30 mouse cellular contexts compared by ENCODE assay signal in genomic region chr9:92289675-92290074, GRCm38 (mm10). TPM values are rescaled to one million over a fixed set of nuclear protein-coding genes. Genes with fewer than 3 reads are reported as not detected.
DNase-seq lines count a peak whose midpoint lies in the region; ATAC-seq and TF ChIP-seq lines count a peak whose summit lies in the region.
"Had no signal": no experiment of that assay in that cellular context is flagged by ENCODE, and none has a peak within 500 bp of the region (broad histone marks: within the 10 kb centered on the region; RNA-seq: fewer than 3 reads in every experiment).

No protein-coding gene starts in this region.

- no peaks in the 10 kb centered on the region for H3K9me3 ChIP-seq in lung, postnatal 0 days (ENCODE audit: low read length)
- H3K9me3 ChIP-seq in liver, embryonic 16.5 days (replicated peaks; ENCODE audit: control insufficient read depth, low read length), result no peaks in the 10 kb centered on the region
- no peaks in the 10 kb centered on the region for H3K9me3 ChIP-seq in forebrain, embryonic 10.5 days
- H3K9me3 ChIP-seq: heart, embryonic 12.5 days; hindbrain, embryonic 12.5 days; limb, embryonic 13.5 days; midbrain, embryonic 13.5 days had no signal

- DNase-seq in lung, postnatal 0 days (ENCODE audit: low spot score), result no peak
- no peak for DNase-seq in lung, postnatal 25 days (ENCODE audit: low spot score)
- DNase-seq in layer of hippocampus, adult 11-12 months (ENCODE audit: low spot score), result no peak
- no peak for DNase-seq in forebrain, embryonic 10.5 days (ENCODE audit: extremely low spot score, low spot score)
- no peak for DNase-seq in ovary, postnatal 10 days (ENCODE audit: low spot score)
- DNase-seq: adrenal gland, postnatal 14 days; cerebellum, postnatal 10 days; gastrocnemius, adult 2 months; heart, postnatal 14 days; kidney, postnatal 36 days; lung, embryonic 14.5 days; lung, postnatal 4 days; right cerebral cortex, postnatal 14 days; thymus, postnatal 25 days had no signal

- no peak overlapping the region for H3K9ac ChIP-seq in lung, postnatal 0 days (replicated peaks; ENCODE audit: low read depth)
- no peak overlapping the region for H3K9ac ChIP-seq in liver, embryonic 16.5 days (ENCODE audit: low read depth, low read length)
- H3K9ac ChIP-seq: heart, embryonic 12.5 days; hindbrain, embryonic 12.5 days; limb, embryonic 13.5 days; lung, embryonic 14.5 days; midbrain, embryonic 13.5 days had no signal

- no peaks in the 10 kb centered on the region for H3K27me3 ChIP-seq in lung, postnatal 0 days (replicated peaks; ENCODE audit: insufficient read depth, low read length)
- H3K27me3 ChIP-seq in liver, embryonic 16.5 days (ENCODE audit: control insufficient read depth, insufficient read depth, low read depth, low read length), result no peaks in the 10 kb centered on the region
- H3K27me3 ChIP-seq in forebrain, embryonic 10.5 days (ENCODE audit: poor library complexity, severe bottlenecking), result no peaks in the 10 kb centered on the region
- H3K27me3 ChIP-seq: heart, embryonic 12.5 days; hindbrain, embryonic 12.5 days; limb, embryonic 13.5 days; midbrain, embryonic 13.5 days had no signal

- no peaks in the 10 kb centered on the region for H3K36me3 ChIP-seq in lung, postnatal 0 days (ENCODE audit: insufficient read depth, low read length)
- H3K36me3 ChIP-seq in liver, embryonic 16.5 days (ENCODE audit: control insufficient read depth, insufficient read depth), result no peaks in the 10 kb centered on the region
- H3K36me3 ChIP-seq in forebrain, embryonic 10.5 days (replicated peaks), result no peaks in the 10 kb centered on the region
- H3K36me3 ChIP-seq: heart, embryonic 12.5 days; hindbrain, embryonic 12.5 days; limb, embryonic 13.5 days; midbrain, embryonic 13.5 days had no signal

- peak; percentile 50 for ATAC-seq in lung, postnatal 0 days
- peak; percentile 50; the same call in 1 of the 2 replicates for ATAC-seq in granulocyte monocyte progenitor cell, adult 5-6 weeks (replicated peaks; ENCODE audit: poor library complexity, severe bottlenecking)
- peak; percentile 55 for ATAC-seq in liver, embryonic 16.5 days (ENCODE audit: low read depth)
- peak; percentile 53; the same call in 1 of the 2 replicates for ATAC-seq in monocyte, adult 5-6 weeks (replicated peaks; ENCODE audit: insufficient number of reproducible peaks, low FRiP score, low TSS enrichment, poor library complexity, severe bottlenecking)
- ATAC-seq: intestine, postnatal 0 days; midbrain, embryonic 13.5 days had no signal

- no peak for TF ChIP-seq CTCF in lung, postnatal 0 days (IDR thresholded peaks at IDR 0.05)

- TF ChIP-seq EP300 in lung, postnatal 0 days (IDR thresholded peaks at IDR 0.05), result peak; percentile 75

- no peak overlapping the region for H3K4me2 ChIP-seq in lung, postnatal 0 days (replicated peaks; ENCODE audit: low read depth, low read length)
- no peak overlapping the region for H3K4me2 ChIP-seq in liver, embryonic 16.5 days (ENCODE audit: low read depth, low read length)
- H3K4me2 ChIP-seq: heart, embryonic 12.5 days; hindbrain, embryonic 12.5 days; limb, embryonic 13.5 days; lung, embryonic 14.5 days; midbrain, embryonic 13.5 days had no signal

- no peak overlapping the region for H3K27ac ChIP-seq in lung, postnatal 0 days (ENCODE audit: low read length)
- no peak overlapping the region for H3K27ac ChIP-seq in liver, embryonic 16.5 days (ENCODE audit: low read length)
- no peak overlapping the region for H3K27ac ChIP-seq in forebrain, embryonic 10.5 days
- H3K27ac ChIP-seq: gastrocnemius, adult 2 months; hindbrain, embryonic 12.5 days; limb, embryonic 13.5 days; midbrain, embryonic 13.5 days had no signal

- 41% methylated on average over 3 of the region's 3 CpGs for WGBS in lung, postnatal 0 days
- 18% methylated on average over 3 of the region's 3 CpGs for WGBS in liver, embryonic 16.5 days (ENCODE audit: insufficient replicate concordance)
- 83% methylated on average over 3 of the region's 3 CpGs for WGBS in forebrain, embryonic 10.5 days

- H3K4me1 ChIP-seq in lung, postnatal 0 days (ENCODE audit: insufficient read depth, low read depth, low read length), result no peaks in the 10 kb centered on the region
- no peaks in the 10 kb centered on the region for H3K4me1 ChIP-seq in liver, embryonic 16.5 days (ENCODE audit: control insufficient read depth, low read depth, low read length)
- no peaks in the 10 kb centered on the region for H3K4me1 ChIP-seq in forebrain, embryonic 10.5 days
- H3K4me1 ChIP-seq: heart, embryonic 12.5 days; hindbrain, embryonic 12.5 days; midbrain, embryonic 13.5 days had no signal

- H3K4me3 ChIP-seq in lung, postnatal 0 days (ENCODE audit: low read depth, low read length), result no peak overlapping the region
- no peak overlapping the region for H3K4me3 ChIP-seq in liver, embryonic 16.5 days (ENCODE audit: low read depth, low read length)
- H3K4me3 ChIP-seq in forebrain, embryonic 10.5 days, result no peak overlapping the region
- H3K4me3 ChIP-seq: gastrocnemius, adult 2 months; heart, embryonic 12.5 days; hindbrain, embryonic 12.5 days; limb, embryonic 13.5 days; midbrain, embryonic 13.5 days had no signal

RNA-seq across cellular contexts. Expression of gene Plscr2, which starts 14.3 kb away (rescaled TPM):
- polyA plus RNA-seq in lung, postnatal 0 days (2015; fragmentation: Nextera tagmentation; extraction: Ambion mirVana), result 24.1 and 32.2 TPM in 2 replicates
- not detected in 2 replicates for total RNA-seq in granulocyte monocyte progenitor cell, adult 5-6 weeks (2014; fragmentation: Nextera tagmentation)
- total RNA-seq in granulocyte monocyte progenitor cell, adult 5-6 weeks (2017), result not detected in 2 replicates
- polyA plus RNA-seq in liver, embryonic 16.5 days (2015; fragmentation: Nextera tagmentation; extraction: Ambion mirVana), result 0.72 and 0.92 TPM in 2 replicates
- 0.39 TPM in 1 of 3 replicates, not detected in the others for total RNA-seq in monocyte, adult 5-6 weeks (2017)
- 0.07 and 0.30 TPM in 2 replicates for polyA plus RNA-seq in forebrain, embryonic 10.5 days (2016; fragmentation: Nextera tagmentation; extraction: Ambion mirVana)
- polyA plus RNA-seq: neural tube, embryonic 11.5 days had no signal

RNA-seq across cellular contexts. Expression of gene 1700057G04Rik, which starts 19.5 kb away (rescaled TPM):
- not detected in 2 replicates for polyA plus RNA-seq in lung, postnatal 0 days (2015; fragmentation: Nextera tagmentation; extraction: Ambion mirVana)
- total RNA-seq in granulocyte monocyte progenitor cell, adult 5-6 weeks (2014; fragmentation: Nextera tagmentation), result not detected in 2 replicates
- not detected in 2 replicates for total RNA-seq in granulocyte monocyte progenitor cell, adult 5-6 weeks (2017)
- not detected in 2 replicates for polyA plus RNA-seq in liver, embryonic 16.5 days (2015; fragmentation: Nextera tagmentation; extraction: Ambion mirVana)
- total RNA-seq in monocyte, adult 5-6 weeks (2017), result 1.6 TPM in 1 of 3 replicates, not detected in the others
- not detected in 2 replicates for polyA plus RNA-seq in forebrain, embryonic 10.5 days (2016; fragmentation: Nextera tagmentation; extraction: Ambion mirVana)
- total RNA-seq: adrenal gland, postnatal 14 days; ES-E14; gastrocnemius, adult 2 months; heart, postnatal 14 days; left cerebral cortex, postnatal 25 days had no signal
- polyA plus RNA-seq: embryonic facial prominence, embryonic 11.5 days; forebrain, embryonic 11.5 days; frontal cortex, adult 2 months; heart, embryonic 12.5 days; hindbrain, embryonic 12.5 days; intestine, postnatal 0 days; kidney, embryonic 14.5 days; limb, embryonic 13.5 days; lung, embryonic 14.5 days; midbrain, embryonic 13.5 days; neural tube, embryonic 11.5 days; spleen, adult 2 months had no signal

RNA-seq across cellular contexts. Expression of gene Plscr1, which starts 40.1 kb away (rescaled TPM):
- 53.7 and 57.9 TPM in 2 replicates for polyA plus RNA-seq in lung, postnatal 0 days (2015; fragmentation: Nextera tagmentation; extraction: Ambion mirVana)
- total RNA-seq in granulocyte monocyte progenitor cell, adult 5-6 weeks (2014; fragmentation: Nextera tagmentation), result 30.2 and 32.0 TPM in 2 replicates
- total RNA-seq in granulocyte monocyte progenitor cell, adult 5-6 weeks (2017), result 21.6 and 27.5 TPM in 2 replicates
- 25.2 and 25.4 TPM in 2 replicates for polyA plus RNA-seq in liver, embryonic 16.5 days (2015; fragmentation: Nextera tagmentation; extraction: Ambion mirVana)
- total RNA-seq in monocyte, adult 5-6 weeks (2017), result 29.5 to 34.6 TPM (median 32.6 TPM) in 3 replicates
- 40.4 and 41.0 TPM in 2 replicates for polyA plus RNA-seq in forebrain, embryonic 10.5 days (2016; fragmentation: Nextera tagmentation; extraction: Ambion mirVana)

Comparison
In these comparisons a context has a peak if more than half of its experiments do, and no peak if none do; other contexts are left out.
1. RNA of gene Plscr2, which starts 14.3 kb away (polyA plus RNA-seq): 24.1 to 32.2 TPM in lung, postnatal 0 days; 0.72 to 0.92 TPM in liver, embryonic 16.5 days and 0.07 to 0.30 TPM in forebrain, embryonic 10.5 days; every median in the first group is over 10 times any median in the second.
2. Peak in every context shown above with its lines, with median percentiles within 50 percentile points of each other: ATAC-seq.